Comparison of ENCODE assay signal across 8 mouse cellular contexts in genomic region chr12:33968041-33968897, GRCm38 (mm10). TPM values are rescaled to one million over a fixed set of nuclear protein-coding genes. Genes with fewer than 3 reads are reported as not detected.
DNase-seq lines count a peak whose midpoint lies in the region; ATAC-seq and TF ChIP-seq lines count a peak whose summit lies in the region.
"Had no signal": no experiment of that assay in that cellular context is flagged by ENCODE, and none has a peak within 500 bp of the region (broad histone marks: within the 10 kb centered on the region; RNA-seq: fewer than 3 reads in every experiment).

No protein-coding gene starts in this region.

- WGBS in lung, embryonic 14.5 days, result 1% methylated on average over 37 of the region's 37 CpGs
- under 1% methylated on average over 37 of the region's 37 CpGs for WGBS in lung, postnatal 0 days
- whole genome bisulfite sequencing in embryonic facial prominence, embryonic 15.5 days, result 3% methylated on average over 37 of the region's 37 CpGs
- under 1% methylated on average over 37 of the region's 37 CpGs for WGBS in limb, embryonic 12.5 days
- WGBS in stomach, postnatal 0 days, result 12% methylated on average over 37 of the region's 37 CpGs

- no peak for TF ChIP-seq EP300 in lung, postnatal 0 days (IDR thresholded peaks at IDR 0.05)
- no peak for TF ChIP-seq EP300 in stomach, postnatal 0 days (optimal IDR thresholded peaks at IDR 0.05)

- peak overlapping the region; percentile 39; the same call in 1 of the 2 replicates for H3K4me2 ChIP-seq in lung, embryonic 14.5 days
- H3K4me2 ChIP-seq in lung, postnatal 0 days (replicated peaks; ENCODE audit: low read depth, low read length), result no peak overlapping the region
- H3K4me2 ChIP-seq in embryonic facial prominence, embryonic 15.5 days (replicated peaks), result peak overlapping the region; percentile 57
- H3K4me2 ChIP-seq in limb, embryonic 12.5 days, result peak overlapping the region; percentile 78
- H3K4me2 ChIP-seq in stomach, postnatal 0 days (replicated peaks; ENCODE audit: low read depth), result peak overlapping the region; percentile 45

- no peak for DNase-seq in lung, embryonic 14.5 days
- DNase-seq in lung, postnatal 0 days (ENCODE audit: low spot score), result no peak
- no peak for DNase-seq in stomach, postnatal 0 days (ENCODE audit: low spot score)
- no peak for DNase-seq in ovary, postnatal 36 days (ENCODE audit: low spot score)
- DNase-seq in left cerebral cortex, adult 11 months (ENCODE audit: low spot score), result no peak
- DNase-seq: cerebellum, adult 18-20 months had no signal

- ATAC-seq in lung, embryonic 14.5 days (ENCODE audit: insufficient read depth), result no peak
- ATAC-seq in lung, postnatal 0 days, result no peak
- no peak for ATAC-seq in embryonic facial prominence, embryonic 15.5 days (ENCODE audit: insufficient number of reproducible peaks, low FRiP score, low TSS enrichment, low read depth)
- ATAC-seq in limb, embryonic 12.5 days (ENCODE audit: insufficient number of reproducible peaks, insufficient read depth, low FRiP score, low TSS enrichment, low read depth), result no peak
- ATAC-seq in stomach, postnatal 0 days (ENCODE audit: low FRiP score, low TSS enrichment), result no peak

- no peaks in the 10 kb centered on the region; the same call in 1 of the 2 replicates for H3K4me1 ChIP-seq in lung, embryonic 14.5 days (ENCODE audit: insufficient read depth)
- H3K4me1 ChIP-seq in lung, postnatal 0 days (ENCODE audit: insufficient read depth, low read depth, low read length), result no peaks in the 10 kb centered on the region
- peaks cover 21% of the 10 kb centered on the region for H3K4me1 ChIP-seq in embryonic facial prominence, embryonic 15.5 days
- H3K4me1 ChIP-seq in limb, embryonic 12.5 days (replicated peaks), result peaks cover 56% of the 10 kb centered on the region
- no peaks in the 10 kb centered on the region; the same call in 1 of the 2 replicates for H3K4me1 ChIP-seq in stomach, postnatal 0 days (replicated peaks; ENCODE audit: control insufficient read depth, insufficient read depth)

- TF ChIP-seq CTCF in lung, embryonic 14.5 days (IDR thresholded peaks at IDR 0.05; ENCODE audit: low read depth), result no peak
- TF ChIP-seq CTCF in lung, postnatal 0 days (IDR thresholded peaks at IDR 0.05), result no peak
- no peak for TF ChIP-seq CTCF in stomach, postnatal 0 days (IDR thresholded peaks at IDR 0.05; ENCODE audit: low read depth)

- H3K27me3 ChIP-seq in lung, embryonic 14.5 days (ENCODE audit: insufficient read depth, low read length), result peaks cover 91% of the 10 kb centered on the region
- peaks cover 55% of the 10 kb centered on the region for H3K27me3 ChIP-seq in lung, postnatal 0 days (replicated peaks; ENCODE audit: insufficient read depth, low read length)
- H3K27me3 ChIP-seq in embryonic facial prominence, embryonic 15.5 days, result peaks cover 27% of the 10 kb centered on the region; the same call in 1 of the 2 replicates
- peaks cover 7% of the 10 kb centered on the region; the same call in 1 of the 2 replicates for H3K27me3 ChIP-seq in limb, embryonic 12.5 days
- H3K27me3 ChIP-seq in stomach, postnatal 0 days (ENCODE audit: control insufficient read depth, insufficient read depth, low read length), result peaks cover 12% of the 10 kb centered on the region

- H3K9me3 ChIP-seq in lung, embryonic 14.5 days (ENCODE audit: low read depth, low read length), result no peaks in the 10 kb centered on the region
- no peaks in the 10 kb centered on the region for H3K9me3 ChIP-seq in lung, postnatal 0 days (ENCODE audit: low read length)
- H3K9me3 ChIP-seq in embryonic facial prominence, embryonic 15.5 days (replicated peaks), result no peaks in the 10 kb centered on the region
- no peaks in the 10 kb centered on the region for H3K9me3 ChIP-seq in limb, embryonic 12.5 days
- H3K9me3 ChIP-seq in stomach, postnatal 0 days (ENCODE audit: control insufficient read depth, low read length), result no peaks in the 10 kb centered on the region

- no peak overlapping the region for H3K9ac ChIP-seq in lung, embryonic 14.5 days
- no peak overlapping the region for H3K9ac ChIP-seq in lung, postnatal 0 days (replicated peaks; ENCODE audit: low read depth)
- H3K9ac ChIP-seq in embryonic facial prominence, embryonic 15.5 days, result peak overlapping the region; percentile 28
- peak overlapping the region; percentile 55 for H3K9ac ChIP-seq in limb, embryonic 12.5 days (replicated peaks)
- no peak overlapping the region for H3K9ac ChIP-seq in stomach, postnatal 0 days (ENCODE audit: low read length)

- H3K4me3 ChIP-seq in lung, embryonic 14.5 days (ENCODE audit: low read depth, low read length), result no peak overlapping the region
- no peak overlapping the region for H3K4me3 ChIP-seq in lung, postnatal 0 days (ENCODE audit: low read depth, low read length)
- peak overlapping the region; percentile 39 for H3K4me3 ChIP-seq in embryonic facial prominence, embryonic 15.5 days (replicated peaks)
- H3K4me3 ChIP-seq in limb, embryonic 12.5 days (replicated peaks), result peak overlapping the region; percentile 40
- no peak overlapping the region for H3K4me3 ChIP-seq in stomach, postnatal 0 days (ENCODE audit: low read depth, low read length)

- no peaks in the 10 kb centered on the region for H3K36me3 ChIP-seq in lung, embryonic 14.5 days (ENCODE audit: insufficient read depth)
- H3K36me3 ChIP-seq in lung, postnatal 0 days (ENCODE audit: insufficient read depth, low read length), result no peaks in the 10 kb centered on the region
- no peaks in the 10 kb centered on the region for H3K36me3 ChIP-seq in embryonic facial prominence, embryonic 15.5 days
- no peaks in the 10 kb centered on the region for H3K36me3 ChIP-seq in limb, embryonic 12.5 days
- no peaks in the 10 kb centered on the region for H3K36me3 ChIP-seq in stomach, postnatal 0 days (ENCODE audit: control insufficient read depth, insufficient read depth, low read length)

- no peak overlapping the region for H3K27ac ChIP-seq in lung, embryonic 14.5 days (ENCODE audit: low read depth)
- no peak overlapping the region for H3K27ac ChIP-seq in lung, postnatal 0 days (ENCODE audit: low read length)
- peak overlapping the region; percentile 89 for H3K27ac ChIP-seq in embryonic facial prominence, embryonic 15.5 days (replicated peaks)
- peak overlapping the region; percentile 96 for H3K27ac ChIP-seq in limb, embryonic 12.5 days
- no peak overlapping the region for H3K27ac ChIP-seq in stomach, postnatal 0 days (replicated peaks)

RNA-seq across cellular contexts. Expression of gene Twist1, which starts 10.8 kb away (rescaled TPM):
- 0.37 and 0.89 TPM in 2 replicates for polyA plus RNA-seq in lung, embryonic 14.5 days (2014; fragmentation: Nextera tagmentation; extraction: Ambion mirVana)
- polyA plus RNA-seq in lung, postnatal 0 days (2015; fragmentation: Nextera tagmentation; extraction: Ambion mirVana), result 0.13 and 0.14 TPM in 2 replicates
- 39.9 and 40.8 TPM in 2 replicates for polyA plus RNA-seq in embryonic facial prominence, embryonic 15.5 days (2015; fragmentation: Nextera tagmentation; extraction: Ambion mirVana)
- polyA plus RNA-seq in limb, embryonic 12.5 days (2016; fragmentation: Nextera tagmentation; extraction: Ambion mirVana), result 64.0 and 64.8 TPM in 2 replicates
- polyA plus RNA-seq in stomach, postnatal 0 days (2015; fragmentation: Nextera tagmentation; extraction: Ambion mirVana), result 2.9 and 3.4 TPM in 2 replicates

RNA-seq across cellular contexts. Expression of gene Ferd3l, which starts 40.0 kb away (rescaled TPM):
- not detected in 2 replicates for polyA plus RNA-seq in lung, embryonic 14.5 days (2014; fragmentation: Nextera tagmentation; extraction: Ambion mirVana)
- not detected in 2 replicates for polyA plus RNA-seq in lung, postnatal 0 days (2015; fragmentation: Nextera tagmentation; extraction: Ambion mirVana)
- not detected in 2 replicates for polyA plus RNA-seq in embryonic facial prominence, embryonic 15.5 days (2015; fragmentation: Nextera tagmentation; extraction: Ambion mirVana)
- not detected in 2 replicates for polyA plus RNA-seq in limb, embryonic 12.5 days (2016; fragmentation: Nextera tagmentation; extraction: Ambion mirVana)
- polyA plus RNA-seq in stomach, postnatal 0 days (2015; fragmentation: Nextera tagmentation; extraction: Ambion mirVana), result not detected in 2 replicates

Comparison
In these comparisons a context has a peak if more than half of its experiments do, and no peak if none do; other contexts are left out.
1. H3K27ac ChIP-seq: peak in embryonic facial prominence, embryonic 15.5 days (single experiment) and limb, embryonic 12.5 days (single experiment); none in lung, embryonic 14.5 days (single experiment), lung, postnatal 0 days (single experiment) and stomach, postnatal 0 days (single experiment).
2. H3K4me3 ChIP-seq: peak in embryonic facial prominence, embryonic 15.5 days (single experiment) and limb, embryonic 12.5 days (single experiment); none in lung, embryonic 14.5 days (single experiment), lung, postnatal 0 days (single experiment) and stomach, postnatal 0 days (single experiment).
3. H3K9ac ChIP-seq: peak in embryonic facial prominence, embryonic 15.5 days (single experiment) and limb, embryonic 12.5 days (single experiment); none in lung, embryonic 14.5 days (single experiment), lung, postnatal 0 days (single experiment) and stomach, postnatal 0 days (single experiment).